ENCODE assay signal across 18 mouse cellular contexts in genomic region chr9:16226545-16226944, GRCm38 (mm10).
DNase-seq lines count a peak whose midpoint lies in the region; ATAC-seq and TF ChIP-seq lines count a peak whose summit lies in the region.
"Had no signal": no experiment of that assay in that cellular context is flagged by ENCODE, and none has a peak within 500 bp of the region (broad histone marks: within the 10 kb centered on the region; RNA-seq: fewer than 3 reads in every experiment).

No protein-coding gene starts in this region.

- no peak overlapping the region for H3K9ac ChIP-seq in hindbrain, embryonic 11.5 days (ENCODE audit: low read depth, low read length)
- H3K9ac ChIP-seq in hindbrain, postnatal 0 days (replicated peaks; ENCODE audit: low read length): no peak overlapping the region
- H3K9ac ChIP-seq in neural tube, embryonic 13.5 days: no peak overlapping the region
- no peak overlapping the region for H3K9ac ChIP-seq in neural tube, embryonic 15.5 days (replicated peaks)
- no peak overlapping the region for H3K9ac ChIP-seq in midbrain, embryonic 12.5 days (replicated peaks)
- H3K9ac ChIP-seq in midbrain, embryonic 15.5 days: no peak overlapping the region
- H3K9ac ChIP-seq: forebrain, postnatal 0 days; heart, embryonic 13.5 days; hindbrain, embryonic 15.5 days had no signal

- TF ChIP-seq CTCF in hindbrain, postnatal 0 days (IDR thresholded peaks at IDR 0.05; ENCODE audit: low read depth): no peak

- no peaks in the 10 kb centered on the region for H3K9me3 ChIP-seq in hindbrain, embryonic 11.5 days (ENCODE audit: control insufficient read depth, low read length)
- H3K9me3 ChIP-seq in hindbrain, postnatal 0 days (ENCODE audit: low read length): no peaks in the 10 kb centered on the region
- no peaks in the 10 kb centered on the region for H3K9me3 ChIP-seq in neural tube, embryonic 13.5 days
- H3K9me3 ChIP-seq in neural tube, embryonic 15.5 days (replicated peaks): no peaks in the 10 kb centered on the region
- no peaks in the 10 kb centered on the region for H3K9me3 ChIP-seq in midbrain, embryonic 12.5 days
- no peaks in the 10 kb centered on the region for H3K9me3 ChIP-seq in midbrain, embryonic 15.5 days
- H3K9me3 ChIP-seq: embryonic facial prominence, embryonic 10.5 days; heart, embryonic 13.5 days; hindbrain, embryonic 15.5 days had no signal

- DNase-seq in hindbrain, embryonic 11.5 days (ENCODE audit: low spot score): no peak
- no peak for DNase-seq in hindbrain, postnatal 0 days (ENCODE audit: low spot score)
- DNase-seq in spleen, adult 12 weeks (ENCODE audit: low spot score): no peak
- DNase-seq in right cerebral cortex, postnatal 4 days: no peak
- DNase-seq: adrenal gland, adult 2 months; adrenal gland, postnatal 25 days; cerebellum, adult 2 months; cerebellum, postnatal 10 days; forebrain, postnatal 0 days; gastrocnemius, postnatal 14 days; heart, postnatal 36 days had no signal

- H3K36me3 ChIP-seq in hindbrain, embryonic 11.5 days (ENCODE audit: control insufficient read depth, insufficient read depth, low read length): no peaks in the 10 kb centered on the region
- H3K36me3 ChIP-seq in hindbrain, postnatal 0 days (ENCODE audit: insufficient read depth, low read length): no peaks in the 10 kb centered on the region
- H3K36me3 ChIP-seq in neural tube, embryonic 13.5 days: no peaks in the 10 kb centered on the region
- no peaks in the 10 kb centered on the region for H3K36me3 ChIP-seq in neural tube, embryonic 15.5 days
- H3K36me3 ChIP-seq in midbrain, embryonic 12.5 days: no peaks in the 10 kb centered on the region
- H3K36me3 ChIP-seq in midbrain, embryonic 15.5 days (replicated peaks): no peaks in the 10 kb centered on the region
- H3K36me3 ChIP-seq: embryonic facial prominence, embryonic 10.5 days; heart, embryonic 13.5 days; hindbrain, embryonic 15.5 days had no signal

- H3K4me2 ChIP-seq in hindbrain, embryonic 11.5 days (replicated peaks; ENCODE audit: low read depth, low read length): no peak overlapping the region
- no peak overlapping the region for H3K4me2 ChIP-seq in hindbrain, postnatal 0 days (ENCODE audit: low read depth, low read length)
- no peak overlapping the region for H3K4me2 ChIP-seq in neural tube, embryonic 13.5 days
- H3K4me2 ChIP-seq in neural tube, embryonic 15.5 days: no peak overlapping the region
- no peak overlapping the region for H3K4me2 ChIP-seq in midbrain, embryonic 12.5 days (replicated peaks)
- H3K4me2 ChIP-seq in midbrain, embryonic 15.5 days: no peak overlapping the region
- H3K4me2 ChIP-seq: heart, embryonic 13.5 days; hindbrain, embryonic 15.5 days had no signal

- no peaks in the 10 kb centered on the region for H3K27me3 ChIP-seq in hindbrain, embryonic 11.5 days (ENCODE audit: control insufficient read depth, insufficient read depth, low read length)
- H3K27me3 ChIP-seq in hindbrain, postnatal 0 days (ENCODE audit: insufficient read depth, low read length): no peaks in the 10 kb centered on the region
- no peaks in the 10 kb centered on the region for H3K27me3 ChIP-seq in neural tube, embryonic 13.5 days
- H3K27me3 ChIP-seq in neural tube, embryonic 15.5 days (replicated peaks): no peaks in the 10 kb centered on the region
- H3K27me3 ChIP-seq in midbrain, embryonic 12.5 days: no peaks in the 10 kb centered on the region
- no peaks in the 10 kb centered on the region for H3K27me3 ChIP-seq in midbrain, embryonic 15.5 days (replicated peaks)
- H3K27me3 ChIP-seq: heart, embryonic 13.5 days; hindbrain, embryonic 15.5 days had no signal

- H3K27ac ChIP-seq in hindbrain, embryonic 11.5 days (ENCODE audit: low read depth, low read length): no peak overlapping the region
- H3K27ac ChIP-seq in hindbrain, postnatal 0 days: no peak overlapping the region
- H3K27ac ChIP-seq in neural tube, embryonic 13.5 days (replicated peaks): no peak overlapping the region
- H3K27ac ChIP-seq in neural tube, embryonic 15.5 days (replicated peaks): no peak overlapping the region
- H3K27ac ChIP-seq in midbrain, embryonic 12.5 days (replicated peaks): peak overlapping the region; percentile 36; the same call in 1 of the 2 replicates
- peak overlapping the region; percentile 38; the same call in 1 of the 2 replicates for H3K27ac ChIP-seq in midbrain, embryonic 15.5 days
- H3K27ac ChIP-seq: embryonic facial prominence, embryonic 10.5 days; heart, embryonic 13.5 days; hindbrain, embryonic 15.5 days had no signal

- H3K4me3 ChIP-seq in hindbrain, embryonic 11.5 days (ENCODE audit: low read depth, low read length): no peak overlapping the region
- no peak overlapping the region for H3K4me3 ChIP-seq in hindbrain, postnatal 0 days (ENCODE audit: low read length)
- no peak overlapping the region for H3K4me3 ChIP-seq in neural tube, embryonic 13.5 days
- H3K4me3 ChIP-seq in neural tube, embryonic 15.5 days (replicated peaks): no peak overlapping the region
- no peak overlapping the region for H3K4me3 ChIP-seq in midbrain, embryonic 12.5 days
- H3K4me3 ChIP-seq in midbrain, embryonic 15.5 days: no peak overlapping the region
- H3K4me3 ChIP-seq: embryonic facial prominence, embryonic 10.5 days; heart, embryonic 13.5 days; hindbrain, embryonic 15.5 days had no signal

- ATAC-seq in hindbrain, embryonic 11.5 days (ENCODE audit: low FRiP score): peak; percentile 21; the same call in 1 of the 2 replicates
- no peak for ATAC-seq in hindbrain, postnatal 0 days
- ATAC-seq in neural tube, embryonic 13.5 days (ENCODE audit: low read depth): 0 out of 2 replicates have a peak, but pooled peaks have one; percentile 25
- no peak for ATAC-seq in neural tube, embryonic 15.5 days (ENCODE audit: low FRiP score)
- ATAC-seq in midbrain, embryonic 12.5 days (ENCODE audit: low FRiP score, low read depth): peak; percentile 42; the same call in 1 of the 2 replicates
- peak; percentile 25; the same call in 1 of the 2 replicates for ATAC-seq in midbrain, embryonic 15.5 days (replicated peaks)
- ATAC-seq: forebrain, postnatal 0 days had no signal

- H3K4me1 ChIP-seq in hindbrain, embryonic 11.5 days (replicated peaks; ENCODE audit: control insufficient read depth, insufficient read depth, low read length): peaks cover 2% of the 10 kb centered on the region; the same call in 1 of the 2 replicates
- 0 out of 2 replicates have a peak, but pooled peaks cover 3% of the 10 kb centered on the region for H3K4me1 ChIP-seq in hindbrain, postnatal 0 days (ENCODE audit: insufficient read depth, low read length)
- H3K4me1 ChIP-seq in neural tube, embryonic 13.5 days (replicated peaks): peaks cover 45% of the 10 kb centered on the region
- H3K4me1 ChIP-seq in neural tube, embryonic 15.5 days: peaks cover 13% of the 10 kb centered on the region
- peaks cover 44% of the 10 kb centered on the region for H3K4me1 ChIP-seq in midbrain, embryonic 12.5 days
- H3K4me1 ChIP-seq in midbrain, embryonic 15.5 days: peaks cover 33% of the 10 kb centered on the region

Comparison
In these comparisons a context has a peak if more than half of its experiments do, and no peak if none do; other contexts are left out.
1. ATAC-seq: peak in hindbrain, embryonic 11.5 days (single experiment), neural tube, embryonic 13.5 days (single experiment), midbrain, embryonic 12.5 days (single experiment) and midbrain, embryonic 15.5 days (single experiment); none in hindbrain, postnatal 0 days (single experiment) and neural tube, embryonic 15.5 days (single experiment).
2. H3K27ac ChIP-seq: peak in midbrain, embryonic 12.5 days (single experiment) and midbrain, embryonic 15.5 days (single experiment); none in hindbrain, embryonic 11.5 days (single experiment), hindbrain, postnatal 0 days (single experiment), neural tube, embryonic 13.5 days (single experiment) and neural tube, embryonic 15.5 days (single experiment).